Mouse (Mus musculus): ENCODE measurements at regions not wholly inside any gene's neighbourhood (a gene's known extent, or its start where the extent isn't known, plus 50 kb on each side); places are given as distances from the start of the nearest gene placed in this dataset.

- DNase-seq (ENCODE audit: extremely low spot score, low read depth, low spot score), result no peak
Observed at GRCm38 (mm10) chr17:51277161-51277560, 98.0 kb upstream of the Tbc1d5 start.

GRCm38 (mm10) chr17:51272025-51272424 lies 92.9 kb upstream of the Tbc1d5 start:
- no peak for DNase-seq (ENCODE audit: extremely low spot score, low read depth, low spot score)

GRCm38 (mm10) chr17:51262946-51263345 lies 83.8 kb upstream of the Tbc1d5 start:
- no peak for DNase-seq (ENCODE audit: extremely low spot score, low read depth, low spot score)

- no peak for DNase-seq (ENCODE audit: extremely low spot score, low read depth, low spot score)
Observed at GRCm38 (mm10) chr17:51262404-51262803, 83.3 kb upstream of the Tbc1d5 start.

- DNase-seq (ENCODE audit: extremely low spot score, low read depth, low spot score), result no peak
Observed at GRCm38 (mm10) chr17:51258316-51258715, 79.2 kb upstream of the Tbc1d5 start.

- no peak for DNase-seq (ENCODE audit: extremely low spot score, low read depth, low spot score)
Observed at GRCm38 (mm10) chr17:51248543-51248942, 69.4 kb upstream of the Tbc1d5 start.

GRCm38 (mm10) chr17:51246038-51246437 lies 66.9 kb upstream of the Tbc1d5 start:
- DNase-seq (ENCODE audit: extremely low spot score, low read depth, low spot score), result no peak

GRCm38 (mm10) chr17:51240360-51240993 lies 61.3 kb upstream of the Tbc1d5 start:
- DNase-seq (ENCODE audit: extremely low spot score, low read depth, low spot score), result no peak

- DNase-seq (ENCODE audit: extremely low spot score, low read depth, low spot score), result no peak
Observed at GRCm38 (mm10) chr17:51239465-51239864, 60.3 kb upstream of the Tbc1d5 start.
